Mouse (Mus musculus) neutrophil, adult 65 days (primary cell): Measurements from ENCODE around the gene Pip4k2c. TPM values are rescaled to one million over a fixed set of nuclear protein-coding genes. Genes with fewer than 3 reads are reported as not detected.

ENCODE experiments used
- total RNA-seq: library from RNA; stranded (reverse); gene quantifications from 2 replicates; pipeline ENCODE4 v1.2.4, GENCODE M21; 2023

Gene Pip4k2c
- total RNA-seq, result 34.4 and 42.1 TPM in 2 replicates

GRCm38 (mm10) chr10:127211414-127211854, at the start of gene Pip4k2c:
Gene Pip4k2c, minus strand, starts transcription at chr10:127211585.

GRCm38 (mm10) chr10:127195328-127196129, 15.9 kb downstream of the Pip4k2c start, which contains the start of gene Dtx3:
Gene Dtx3, minus strand, starts transcription at chr10:127195728.

GRCm38 (mm10) chr10:127189651-127190381, 21.6 kb downstream of the Pip4k2c start, which contains the start of gene Arhgef25:
Gene Arhgef25, minus strand, starts transcription at chr10:127190083.

GRCm38 (mm10) chr10:127179871-127180694, 31.3 kb downstream of the Pip4k2c start, which contains the start of gene Slc26a10:
Gene Slc26a10, minus strand, starts transcription at chr10:127180645.

GRCm38 (mm10) chr10:127164631-127165353, 46.6 kb downstream of the Pip4k2c start, which contains the start of gene B4galnt1:
Gene B4galnt1, plus strand, starts transcription at chr10:127165225.

Other genes starting within 250 kb of the Pip4k2c start
- 110 and 128 TPM in 2 replicates for gene Ctdsp2, start 232.9 kb downstream of the Pip4k2c start, total RNA-seq
- gene Avil, start 210.9 kb downstream of the Pip4k2c start, total RNA-seq, result 0.19 TPM in 1 of 2 replicates, not detected in the other
- 8.8 and 10.2 TPM in 2 replicates for gene Tsfm, start 180.7 kb downstream of the Pip4k2c start, total RNA-seq
- gene Mettl1, start 170.2 kb downstream of the Pip4k2c start, total RNA-seq, result 1.9 and 3.1 TPM in 2 replicates
- gene Eef1akmt3, start 170.1 kb downstream of the Pip4k2c start, total RNA-seq, result not detected in 2 replicates
- gene Cyp27b1, start 163.3 kb downstream of the Pip4k2c start, total RNA-seq, result not detected in 2 replicates
- not detected in 2 replicates for gene March9, start 151.4 kb downstream of the Pip4k2c start, total RNA-seq
- 64.9 and 82.5 TPM in 2 replicates for gene Cdk4, start 148.1 kb downstream of the Pip4k2c start, total RNA-seq
- gene Tspan31, start 141.3 kb downstream of the Pip4k2c start, total RNA-seq, result 21.0 and 21.9 TPM in 2 replicates
- 48.7 and 56.4 TPM in 2 replicates for gene Agap2, start 136.3 kb downstream of the Pip4k2c start, total RNA-seq
- 96.0 and 111 TPM in 2 replicates for gene Os9, start 90.5 kb downstream of the Pip4k2c start, total RNA-seq
- gene B4galnt1, start 46.4 kb downstream of the Pip4k2c start, total RNA-seq, result 90.5 and 91.7 TPM in 2 replicates
- gene Slc26a10, start 30.9 kb downstream of the Pip4k2c start, total RNA-seq, result not detected in 2 replicates
- gene Arhgef25, start 21.5 kb downstream of the Pip4k2c start, total RNA-seq, result not detected in 2 replicates
- gene Dtx3, start 15.9 kb downstream of the Pip4k2c start, total RNA-seq, result 13.5 and 23.8 TPM in 2 replicates
- 0.07 and 0.47 TPM in 2 replicates for gene Kif5a, start 51.8 kb upstream of the Pip4k2c start, total RNA-seq
- gene Dctn2, start 54.8 kb upstream of the Pip4k2c start, total RNA-seq, result 108 and 131 TPM in 2 replicates
- gene Mbd6, start 77.4 kb upstream of the Pip4k2c start, total RNA-seq, result 168 and 220 TPM in 2 replicates
- gene Mars, start 100.2 kb upstream of the Pip4k2c start, total RNA-seq, result 36.6 and 41.9 TPM in 2 replicates
- 251 and 319 TPM in 2 replicates for gene Arhgap9, start 110.4 kb upstream of the Pip4k2c start, total RNA-seq
- not detected in 2 replicates for gene Gli1, start 130.4 kb upstream of the Pip4k2c start, total RNA-seq
- gene Inhbe, start 142.8 kb upstream of the Pip4k2c start, total RNA-seq, result not detected in 2 replicates
- gene Inhbc, start 158.8 kb upstream of the Pip4k2c start, total RNA-seq, result not detected in 2 replicates
- 101 and 111 TPM in 2 replicates for gene R3hdm2, start 168.7 kb upstream of the Pip4k2c start, total RNA-seq